Comparison of ENCODE assay signal across 16 mouse cellular contexts in the genomic region with DNA sequence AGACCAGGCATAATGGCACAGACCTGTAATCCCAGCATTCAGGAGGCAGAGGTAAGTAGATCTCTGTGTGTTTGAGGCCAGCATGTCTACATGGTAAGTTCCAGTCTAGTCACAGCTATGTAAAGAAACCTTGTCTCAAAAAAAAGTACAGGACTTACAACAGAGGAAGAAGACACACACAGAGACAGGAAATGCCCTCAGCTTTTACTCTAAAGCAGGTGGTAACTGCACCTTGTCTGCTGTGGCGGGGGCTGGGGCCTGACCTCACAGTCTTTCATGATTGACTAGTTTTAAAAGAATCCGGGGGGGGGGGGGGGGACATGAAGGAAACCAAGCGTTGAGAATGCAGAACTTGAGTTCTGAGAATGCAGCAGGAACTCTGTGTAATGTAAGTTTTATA. TPM values are rescaled to one million over a fixed set of nuclear protein-coding genes. Genes with fewer than 3 reads are reported as not detected.
A peak's percentile ranks its signal among the peaks of the same experiment; 100 is the strongest.
DNase-seq lines count a peak whose midpoint lies in the region; ATAC-seq lines count a peak whose summit lies in the region.
"Had no signal": no experiment of that assay in that cellular context is flagged by ENCODE, and none has a peak within 500 bp of the region (broad histone marks: within the 10 kb centered on the region; RNA-seq: fewer than 3 reads in every experiment).

No protein-coding gene starts in this region.

- H3K4me3 ChIP-seq in heart, embryonic 15.5 days = peak overlapping the region; percentile 1; the same call in 1 of the 2 replicates
- H3K4me3 ChIP-seq in hindbrain, embryonic 12.5 days = no peak overlapping the region
- no peak overlapping the region for H3K4me3 ChIP-seq in midbrain, embryonic 10.5 days
- H3K4me3 ChIP-seq: embryonic facial prominence, embryonic 12.5 days had no signal

- ATAC-seq in heart, embryonic 15.5 days (replicated peaks; ENCODE audit: insufficient number of reproducible peaks, insufficient read depth, low FRiP score, low read depth) = no peak
- peak; percentile 82 for ATAC-seq in activated CD4-positive, CD25-positive, alpha-beta regulatory T cell, adult 4 months
- ATAC-seq in hindbrain, embryonic 12.5 days (ENCODE audit: low FRiP score) = no peak
- ATAC-seq: forebrain, embryonic 14.5 days; Patski had no signal

- no peak overlapping the region for H3K4me2 ChIP-seq in heart, embryonic 15.5 days
- no peak overlapping the region for H3K4me2 ChIP-seq in hindbrain, embryonic 12.5 days (replicated peaks)
- H3K4me2 ChIP-seq: embryonic facial prominence, embryonic 12.5 days had no signal

- H3K4me1 ChIP-seq in heart, embryonic 15.5 days (replicated peaks) = no peaks in the 10 kb centered on the region
- H3K4me1 ChIP-seq in hindbrain, embryonic 12.5 days = no peaks in the 10 kb centered on the region
- no peaks in the 10 kb centered on the region for H3K4me1 ChIP-seq in midbrain, embryonic 10.5 days
- H3K4me1 ChIP-seq: embryonic facial prominence, embryonic 12.5 days had no signal

- no peaks in the 10 kb centered on the region for H3K27me3 ChIP-seq in heart, embryonic 15.5 days
- H3K27me3 ChIP-seq in hindbrain, embryonic 12.5 days = no peaks in the 10 kb centered on the region
- no peaks in the 10 kb centered on the region for H3K27me3 ChIP-seq in midbrain, embryonic 10.5 days (ENCODE audit: low read depth, poor library complexity, severe bottlenecking)
- H3K27me3 ChIP-seq: embryonic facial prominence, embryonic 12.5 days; Patski had no signal

- no peak for DNase-seq in heart, adult 11 months
- DNase-seq in kidney, postnatal 25 days = peak; percentile 27 to 59
- peak; percentile 66 to 82 for DNase-seq in thymus, adult 18-20 months
- no peak for DNase-seq in layer of hippocampus, adult 18-20 months (ENCODE audit: low spot score in 2 of 2)
- no peak for DNase-seq in midbrain, embryonic 10.5 days (ENCODE audit: low spot score)
- DNase-seq: adrenal gland, postnatal 36 days; cerebellum, adult 9-10 months; heart, postnatal 4 days; lung, postnatal 14 days had no signal

- no peak overlapping the region for H3K27ac ChIP-seq in heart, embryonic 15.5 days
- H3K27ac ChIP-seq in hindbrain, embryonic 12.5 days = no peak overlapping the region
- no peak overlapping the region for H3K27ac ChIP-seq in midbrain, embryonic 10.5 days (replicated peaks)
- H3K27ac ChIP-seq: embryonic facial prominence, embryonic 12.5 days had no signal

- WGBS in heart, embryonic 15.5 days = 40% methylated on average over 3 of the region's 3 CpGs
- WGBS in hindbrain, embryonic 12.5 days = 62% methylated on average over 3 of the region's 3 CpGs
- WGBS in midbrain, embryonic 10.5 days = 44% methylated on average over 3 of the region's 3 CpGs

- H3K9ac ChIP-seq in heart, embryonic 15.5 days = no peak overlapping the region
- no peak overlapping the region for H3K9ac ChIP-seq in hindbrain, embryonic 12.5 days
- H3K9ac ChIP-seq: embryonic facial prominence, embryonic 12.5 days had no signal

- no peaks in the 10 kb centered on the region for H3K9me3 ChIP-seq in heart, embryonic 15.5 days (replicated peaks)
- no peaks in the 10 kb centered on the region for H3K9me3 ChIP-seq in hindbrain, embryonic 12.5 days (replicated peaks)
- H3K9me3 ChIP-seq in midbrain, embryonic 10.5 days (replicated peaks) = no peaks in the 10 kb centered on the region
- H3K9me3 ChIP-seq: embryonic facial prominence, embryonic 12.5 days had no signal

- H3K36me3 ChIP-seq in heart, embryonic 15.5 days = no peaks in the 10 kb centered on the region
- no peaks in the 10 kb centered on the region for H3K36me3 ChIP-seq in hindbrain, embryonic 12.5 days
- no peaks in the 10 kb centered on the region for H3K36me3 ChIP-seq in midbrain, embryonic 10.5 days
- H3K36me3 ChIP-seq: embryonic facial prominence, embryonic 12.5 days had no signal

RNA-seq across cellular contexts. Expression of gene Mfsd2a, which starts 27.1 kb away (rescaled TPM):
- 0.37 and 0.94 TPM in 2 replicates for polyA plus RNA-seq in heart, embryonic 15.5 days (2015; fragmentation: Nextera tagmentation; extraction: Ambion mirVana)
- polyA plus RNA-seq in activated CD4-positive, CD25-positive, alpha-beta regulatory T cell, adult 4 months (2017; shearing (Covaris generic)) = 1 to 10 TPM; 1.3 to 1.6 TPM
- 10 to 100 TPM; 44.8 to 48.9 TPM for total RNA-seq in layer of hippocampus, adult 18-20 months (2021)
- polyA plus RNA-seq in hindbrain, embryonic 12.5 days (2016; fragmentation: Nextera tagmentation; extraction: Ambion mirVana) = 28.5 and 28.7 TPM in 2 replicates
- 22.6 and 27.2 TPM in 2 replicates for polyA plus RNA-seq in midbrain, embryonic 10.5 days (2016; fragmentation: Nextera tagmentation; extraction: Ambion mirVana)
- total RNA-seq: monocyte, adult 5-6 weeks had no signal

RNA-seq across cellular contexts. Expression of gene Cap1, which starts 48.0 kb away (rescaled TPM):
- 41.4 and 51.0 TPM in 2 replicates for polyA plus RNA-seq in heart, embryonic 15.5 days (2015; fragmentation: Nextera tagmentation; extraction: Ambion mirVana)
- 100 to 1,000 TPM; 373 to 385 TPM for polyA plus RNA-seq in activated CD4-positive, CD25-positive, alpha-beta regulatory T cell, adult 4 months (2017; shearing (Covaris generic))
- total RNA-seq in layer of hippocampus, adult 18-20 months (2021) = 100 to 1,000 TPM; 296 to 307 TPM
- polyA plus RNA-seq in hindbrain, embryonic 12.5 days (2016; fragmentation: Nextera tagmentation; extraction: Ambion mirVana) = 55.6 and 70.6 TPM in 2 replicates
- 69.4 and 79.4 TPM in 2 replicates for polyA plus RNA-seq in midbrain, embryonic 10.5 days (2016; fragmentation: Nextera tagmentation; extraction: Ambion mirVana)

Comparison
In these comparisons a context has a peak if more than half of its experiments do, and no peak if none do; other contexts are left out.
1. DNase-seq: peak in kidney, postnatal 25 days (2 of 2) and thymus, adult 18-20 months (2 of 2); none in heart, adult 11 months (single experiment), layer of hippocampus, adult 18-20 months (0 of 2) and midbrain, embryonic 10.5 days (single experiment).